Mouse (Mus musculus) ES-E14 (cell line): ENCODE results near the gene Uqcrh. TPM values are rescaled to one million over a fixed set of nuclear protein-coding genes. Genes with fewer than 3 reads are reported as not detected.

Experiments used
- DNase-seq: peaks from one replicate; pipeline ENCODE4 v3.0.0-alpha.2; 2013; ENCODE audit warnings: low read depth, low spot score
- H3K27ac ChIP-seq: 2 replicates; pipeline ENCODE4 v1.5.1; 2012; ENCODE audit warnings: low read depth, mild to moderate bottlenecking, low read length, moderate library complexity, mixed read lengths; ENCODE audit not compliant: poor library complexity, insufficient read depth, severe bottlenecking
- H3K36me3 ChIP-seq: 2 replicates; pipeline ENCODE4 v1.6.1; 2012; ENCODE audit warnings: mild to moderate bottlenecking, low read length, moderate library complexity, mixed read lengths; ENCODE audit not compliant: control insufficient read depth, poor library complexity, insufficient read depth, severe bottlenecking
- H3K4me1 ChIP-seq, 2 experiments: fragments of 150-350 bp in 1 of 2; sonication (generic) in 1 of 2; 2 replicates each; pipeline ENCODE4 v1.6.1; 2012; ENCODE audit warnings: low read length in 2 of 2, mild to moderate bottlenecking in 1 of 2, mixed read lengths in 1 of 2; ENCODE audit not compliant: control insufficient read depth in 2 of 2, insufficient read depth in 2 of 2, poor library complexity in 1 of 2
- H3K4me3 ChIP-seq, 2 experiments: fragments of 150-350 bp in 1 of 2; sonication (generic) in 1 of 2; 2 replicates each; pipeline ENCODE4 v1.5.1; 2012; ENCODE audit warnings: low read length in 2 of 2, low read depth in 1 of 2, mild to moderate bottlenecking in 1 of 2, mixed read lengths in 1 of 2; ENCODE audit not compliant: insufficient read depth in 1 of 2, poor library complexity in 1 of 2, severe bottlenecking in 1 of 2
- H3K9ac ChIP-seq: 2 replicates; pipeline ENCODE4 v1.6.1; 2012; ENCODE audit warnings: low read depth, mild to moderate bottlenecking, low read length, mixed read lengths; ENCODE audit not compliant: poor library complexity, insufficient read depth, severe bottlenecking
- H3K9me3 ChIP-seq: fragments of 150-350 bp; sonication (generic); 2 replicates; pipeline ENCODE4 v1.6.1; 2012; ENCODE audit warnings: low read depth, mild to moderate bottlenecking, low read length; ENCODE audit not compliant: control insufficient read depth, insufficient read depth
- CHD2 ChIP-seq: IDR thresholded peaks from 2 replicates; pipeline ENCODE4 v1.6.1; 2014; ENCODE audit warnings: mild to moderate bottlenecking, low read depth, low read length, inconsistent platforms
- HCFC1 ChIP-seq: IDR thresholded peaks from 2 replicates; pipeline ENCODE4 v1.6.1; 2012; ENCODE audit warnings: low read length, inconsistent platforms, borderline replicate concordance; ENCODE audit not compliant: insufficient read depth
- MAFK ChIP-seq: IDR thresholded peaks from 2 replicates; pipeline ENCODE4 v1.6.1; 2014; ENCODE audit warnings: mild to moderate bottlenecking, low read depth, low read length, inconsistent platforms; ENCODE audit not compliant: insufficient read depth
- ZC3H11A ChIP-seq: IDR thresholded peaks from 2 replicates; pipeline ENCODE4 v1.6.1; 2012; ENCODE audit warnings: low read depth, mild to moderate bottlenecking, inconsistent platforms, low read length, borderline replicate concordance
- ZNF384 ChIP-seq: IDR thresholded peaks from 2 replicates; pipeline ENCODE4 v1.6.1; 2012; ENCODE audit warnings: low read depth, low read length, inconsistent platforms
- in situ Hi-C, 2 experiments: fragments of 600-800 bp; cut with MboI; formaldehyde crosslinking; loops; one replicate each; pipeline ENCODE4 v1.15.1; 2025; ENCODE audit warnings: low sequenced_read_pairs in 2 of 2, inconsistent platforms in 1 of 2; ENCODE audit not compliant: unreplicated experiment in 2 of 2
- total RNA-seq: library from RNA; depleted of rRNA; stranded (reverse); fragments of 300-350 nt; gene quantifications from 2 replicates; pipeline ENCODE4 v1.2.3, GENCODE M21; 2012; rRNA removed

Gene Uqcrh
- total RNA-seq, 1 experiment, result 420 TPM

GRCm38 (mm10) chr4:116017300-116017901, 57.5 kb downstream of the Uqcrh start:
- Histone ChIP-seq H3K9ac (peak overlapping the region; percentile 72), H3K4me3 (peak overlapping the region; percentile 80 to 96), H3K4me1 (peaks cover 0 to 4% of the 10 kb centered on the region in 2 experiments; a peak in 1 of 4 replicates), H3K27ac (no peak overlapping the region), H3K36me3 (no peaks in the 10 kb centered on the region), H3K9me3 (no peaks in the 10 kb centered on the region)
- in situ Hi-C loops, result no loop called here
- peak; percentile 37 for DNase-seq
- TF ChIP-seq HCFC1 (no peak), CHD2 (no peak), ZC3H11A (no peak), MAFK (no peak), ZNF384 (no peak)

Other genes starting within 250 kb of the Uqcrh start
- gene Mob3c, start 247.0 kb downstream of the Uqcrh start, total RNA-seq, result 4.0 and 8.3 TPM in 2 replicates
- 18.5 and 24.0 TPM in 2 replicates for gene Mknk1, start 235.9 kb downstream of the Uqcrh start, total RNA-seq
- gene Kncn, start 190.7 kb downstream of the Uqcrh start, total RNA-seq, result not detected in 2 replicates
- gene 6430628N08Rik, start 184.4 kb downstream of the Uqcrh start, total RNA-seq, result not detected in 2 replicates
- 0.11 and 0.18 TPM in 2 replicates for gene Dmbx1, start 135.1 kb downstream of the Uqcrh start, total RNA-seq
- 5.9 and 15.5 TPM in 2 replicates for gene Faah, start 57.1 kb downstream of the Uqcrh start, total RNA-seq
- gene Nsun4, start 21.2 kb downstream of the Uqcrh start, total RNA-seq, result 24.8 and 36.8 TPM in 2 replicates
- 32.2 and 42.0 TPM in 2 replicates for gene Lrrc41, start 198 bp upstream of the Uqcrh start, total RNA-seq
- 36.2 and 38.6 TPM in 2 replicates for gene Rad54l, start 48.6 kb upstream of the Uqcrh start, total RNA-seq
- 48.6 and 51.5 TPM in 2 replicates for gene Pomgnt1, start 48.8 kb upstream of the Uqcrh start, total RNA-seq
- 0.49 and 0.95 TPM in 2 replicates for gene Lurap1, start 76.3 kb upstream of the Uqcrh start, total RNA-seq
- gene Tspan1, start 92.5 kb upstream of the Uqcrh start, total RNA-seq, result 1.7 and 3.0 TPM in 2 replicates
- not detected in 2 replicates for gene 1700042G07Rik, start 98.3 kb upstream of the Uqcrh start, total RNA-seq
- gene Gm49337, start 98.3 kb upstream of the Uqcrh start, total RNA-seq, result 0.69 and 1.0 TPM in 2 replicates
- 5.4 and 7.8 TPM in 2 replicates for gene Pik3r3, start 146.5 kb upstream of the Uqcrh start, total RNA-seq